Mouse (Mus musculus): ENCODE data around the gene Apcs. TPM values are rescaled to one million over a fixed set of nuclear protein-coding genes. Genes with fewer than 3 reads are reported as not detected.

Gene Apcs
- polyA plus RNA-seq (2014; fragmentation: Illumina TruSeq; extraction: RNeasy Lipid Tissue Mini Kit (QIAGEN cat#74804); ENCODE audit: low read depth, low replicate concordance): not detected

GRCm38 (mm10) chr1:172894777-172895357, at the start of gene Apcs:
Gene Apcs, minus strand, starts transcription at chr1:172895041.

Other genes starting within 250 kb of the Apcs start
- 0.52 TPM for gene Crp, start 197.0 kb downstream of the Apcs start, polyA plus RNA-seq (2014; fragmentation: Illumina TruSeq; extraction: RNeasy Lipid Tissue Mini Kit (QIAGEN cat#74804); ENCODE audit: low read depth, low replicate concordance)
- not detected for gene Olfr16, start 55.4 kb upstream of the Apcs start, polyA plus RNA-seq (2014; fragmentation: Illumina TruSeq; extraction: RNeasy Lipid Tissue Mini Kit (QIAGEN cat#74804); ENCODE audit: low read depth, low replicate concordance)
- gene Olfr1408, start 242.3 kb upstream of the Apcs start, polyA plus RNA-seq (2014; fragmentation: Illumina TruSeq; extraction: RNeasy Lipid Tissue Mini Kit (QIAGEN cat#74804); ENCODE audit: low read depth, low replicate concordance): not detected

All from heart, adult 10 weeks (tissue).